Mouse (Mus musculus) layer of hippocampus, postnatal 14 days (tissue): ENCODE measurements at regions not wholly inside any gene's neighbourhood (a gene's known extent, or its start where the extent isn't known, plus 50 kb on each side); places are given as distances from the start of the nearest gene placed in this dataset.
A peak's percentile ranks its signal among the peaks of the same experiment; 100 is the strongest.

ENCODE experiments used
- DNase-seq, 2 experiments: peaks; one replicate each; pipeline ENCODE4 v3.0.0; 2021 to 2022; ENCODE audit warnings: low spot score in 2 of 2, mixed read lengths in 1 of 2

DNA sequence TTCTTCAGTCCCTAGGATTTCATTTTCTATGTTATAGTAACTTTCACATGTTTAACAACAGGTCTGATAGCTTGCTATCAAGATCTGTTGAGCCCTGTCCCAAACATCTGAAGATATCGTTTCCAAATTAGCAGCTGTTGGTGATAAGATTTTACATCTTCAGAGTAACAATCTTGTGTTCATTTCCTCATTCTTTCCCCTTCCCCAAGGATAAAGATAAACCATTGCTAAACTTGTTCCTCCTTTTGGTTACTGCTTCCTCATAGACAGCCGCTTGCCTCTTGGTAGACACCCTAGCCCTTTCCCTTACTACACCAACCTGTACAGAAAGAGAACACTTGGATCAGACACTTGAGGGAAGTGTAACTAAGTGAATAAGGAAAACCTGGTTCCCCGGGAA, 58.6 kb downstream of the Kcnrg start:
- no peak for DNase-seq

DNA sequence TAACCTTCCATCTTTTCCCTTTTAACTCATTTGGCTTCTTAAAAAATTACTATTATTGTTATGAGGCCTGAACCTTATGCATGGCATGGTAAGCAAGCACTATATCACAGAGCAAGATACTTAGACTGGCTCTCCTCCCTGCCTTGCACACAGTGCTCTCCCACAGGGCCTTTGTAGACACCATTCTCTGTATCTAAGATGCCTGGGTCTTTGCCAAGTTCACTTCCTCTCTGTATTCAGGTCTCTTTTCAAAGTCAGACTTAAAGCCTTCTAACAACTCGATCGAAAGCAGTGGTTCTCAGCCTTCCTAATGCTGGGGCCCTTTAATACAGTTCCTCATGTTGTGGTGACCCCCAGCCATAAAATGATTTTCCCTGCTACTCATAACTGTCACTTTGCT, 65.9 kb downstream of the Kcnrg start:
- no peak for DNase-seq

DNA sequence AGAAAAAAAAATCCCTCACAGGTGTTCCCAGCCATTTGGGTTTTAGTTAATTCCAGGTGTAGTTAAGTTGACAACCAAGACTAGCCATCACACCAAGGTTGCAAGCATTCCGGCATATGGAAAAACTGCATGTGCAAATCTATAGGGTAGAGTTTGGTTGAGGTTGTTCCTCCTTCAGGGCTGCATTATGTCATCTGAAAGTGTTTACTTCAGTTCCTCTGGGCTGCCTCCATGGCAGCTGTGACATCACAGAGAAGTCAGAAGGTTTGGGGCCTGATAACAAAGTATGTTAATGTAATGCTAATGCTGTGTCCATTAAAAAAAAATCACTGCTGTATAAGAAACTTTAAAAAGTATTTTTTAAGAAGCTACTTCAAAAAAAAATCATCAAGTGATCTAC, 70.8 kb downstream of the Kcnrg start:
- no peak for DNase-seq

DNA sequence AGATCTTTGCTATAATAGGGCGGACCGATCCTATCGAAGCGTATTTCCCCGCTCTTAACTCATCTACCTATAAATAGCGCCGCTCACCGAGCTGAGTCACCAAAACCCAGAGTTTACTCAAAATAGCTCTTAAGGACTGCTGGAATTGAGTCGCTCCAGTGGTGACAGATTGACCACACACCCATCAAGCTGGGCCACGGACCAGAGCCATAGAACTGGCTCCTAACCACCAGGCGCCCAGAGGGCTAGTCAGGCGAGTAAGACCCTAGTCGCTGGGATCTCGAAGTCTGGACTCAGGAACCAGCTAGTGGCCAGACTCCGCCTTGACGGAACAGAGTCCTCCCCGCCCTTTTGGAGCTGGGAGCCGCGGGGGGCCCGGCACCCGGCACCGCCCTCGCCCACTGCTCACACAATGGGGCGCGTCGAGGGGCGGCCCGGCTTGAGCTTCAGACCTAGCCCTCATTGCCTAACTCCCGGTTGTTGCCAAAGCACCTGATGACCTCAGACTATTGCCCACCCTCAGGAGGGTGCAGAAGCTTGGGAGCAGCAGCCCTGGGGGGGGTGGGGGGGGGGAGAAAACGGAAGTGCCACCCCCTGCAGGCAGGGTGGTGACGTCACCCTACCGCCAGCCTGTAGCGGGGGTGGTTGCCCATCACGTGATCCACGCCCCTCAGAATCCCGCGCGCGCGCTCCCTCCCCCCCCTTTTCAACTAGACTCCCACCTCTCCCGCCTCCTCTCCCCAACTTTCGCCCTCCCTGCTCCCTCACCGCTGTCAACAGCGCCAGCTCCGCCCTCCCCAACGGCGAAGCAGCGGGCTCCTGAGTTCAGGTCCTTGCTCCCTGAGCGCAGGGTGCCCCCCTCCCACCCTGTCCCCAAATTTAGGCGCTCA, 73.8 kb downstream of the Kcnrg start:
- DNase-seq, result peak; percentile 82 to 90

DNA sequence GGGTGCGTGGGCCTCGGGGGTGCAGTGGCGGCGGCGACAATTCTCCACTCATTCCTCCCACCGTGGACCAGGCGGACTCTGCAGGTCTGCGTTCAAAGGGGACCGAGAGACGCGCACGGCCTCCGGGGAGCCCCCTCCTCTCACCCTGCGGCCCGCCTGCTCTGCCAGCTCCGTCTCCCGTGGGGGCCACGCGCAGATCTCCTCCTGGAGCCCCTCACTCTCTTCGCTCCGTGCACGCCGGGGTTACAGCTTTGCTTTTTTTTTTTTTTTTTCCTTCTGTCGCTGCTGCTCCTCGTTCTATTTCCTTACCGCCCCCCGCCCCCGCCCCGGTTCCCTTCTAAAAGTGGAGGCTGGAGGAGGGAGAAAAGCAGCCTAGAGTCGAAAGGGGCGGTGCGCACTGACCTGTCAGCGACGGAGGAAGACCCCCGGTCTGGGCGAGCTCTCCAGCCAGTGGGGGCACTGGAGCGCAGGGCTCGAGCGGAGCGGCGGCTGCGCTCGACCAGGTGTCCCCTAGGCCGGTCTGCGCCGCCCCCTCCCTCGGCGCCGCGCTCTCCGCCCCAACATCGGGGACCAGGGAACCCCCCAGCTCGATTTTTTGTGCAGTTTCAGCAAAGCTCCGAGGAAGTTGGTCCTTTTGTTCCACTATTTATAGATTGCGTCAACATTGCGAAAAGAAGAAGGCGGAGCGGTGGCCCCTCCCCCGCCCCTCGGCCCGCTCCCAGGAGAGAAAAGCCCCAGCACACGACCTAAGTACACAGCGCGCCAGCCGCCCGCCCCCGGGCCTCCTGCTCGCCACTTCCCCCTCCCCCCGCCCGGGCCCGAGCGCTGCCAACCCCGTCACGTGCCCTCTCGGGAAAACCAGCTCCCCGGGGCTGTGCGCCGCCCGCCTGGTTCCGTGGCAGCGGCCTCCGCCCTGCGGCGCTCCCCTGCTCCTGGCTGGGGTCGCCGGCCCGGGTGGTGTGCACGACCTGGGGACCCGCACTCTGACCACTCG, 74.7 kb downstream of the Kcnrg start:
- peak; percentile 87 to 90 for DNase-seq

DNA sequence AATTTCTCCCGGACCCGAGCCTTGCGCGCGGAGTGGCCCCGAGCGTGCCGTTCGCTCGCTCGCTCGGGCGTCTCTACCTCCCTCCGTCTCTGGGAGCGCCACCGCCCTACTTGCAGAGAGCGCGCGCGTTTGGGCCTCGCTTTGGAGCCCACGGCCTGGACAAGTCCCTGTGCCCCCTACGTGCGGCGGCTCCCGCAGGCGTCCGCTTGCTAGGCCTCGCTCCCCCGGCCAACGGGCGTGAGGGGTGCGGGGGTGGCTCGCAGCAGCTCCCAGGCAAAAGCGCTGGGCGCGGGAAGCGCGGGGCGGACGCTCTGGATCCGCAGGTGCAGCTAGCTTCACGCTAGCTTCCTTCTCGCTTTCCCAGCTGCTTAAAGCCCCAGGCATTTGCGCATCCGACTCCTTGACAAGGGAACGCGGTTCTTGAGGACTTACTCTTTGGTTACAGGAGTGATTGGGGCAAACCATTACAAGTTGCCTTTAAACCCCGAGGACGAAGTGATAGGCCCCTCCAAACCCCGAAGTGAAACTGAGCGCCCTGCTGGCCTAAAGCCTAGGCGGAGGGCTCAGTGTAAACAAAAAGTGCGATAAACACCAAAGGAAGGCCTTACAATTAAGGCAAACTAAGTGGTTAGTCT, 75.6 kb downstream of the Kcnrg start:
- peak; percentile 67 to 84 for DNase-seq

DNA sequence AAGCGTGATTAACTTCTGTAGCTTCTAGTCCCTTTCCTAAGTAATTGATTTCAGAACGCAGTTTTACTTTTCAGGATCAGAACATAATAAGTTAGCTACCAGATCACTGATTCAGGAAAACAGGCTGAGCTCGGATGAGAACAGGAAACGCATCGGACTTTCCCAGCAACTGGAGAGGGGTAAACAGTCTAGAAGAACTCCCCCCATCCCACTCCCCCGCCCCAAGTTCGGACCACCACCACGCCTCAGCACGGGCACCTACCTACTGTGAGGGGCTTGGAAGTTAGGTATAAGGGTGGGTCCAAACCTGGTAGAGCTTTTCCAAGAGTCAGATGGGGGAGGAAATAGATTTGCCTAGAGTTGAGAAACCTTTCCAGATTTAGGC, 76.1 kb downstream of the Kcnrg start:
- no peak for DNase-seq

DNA sequence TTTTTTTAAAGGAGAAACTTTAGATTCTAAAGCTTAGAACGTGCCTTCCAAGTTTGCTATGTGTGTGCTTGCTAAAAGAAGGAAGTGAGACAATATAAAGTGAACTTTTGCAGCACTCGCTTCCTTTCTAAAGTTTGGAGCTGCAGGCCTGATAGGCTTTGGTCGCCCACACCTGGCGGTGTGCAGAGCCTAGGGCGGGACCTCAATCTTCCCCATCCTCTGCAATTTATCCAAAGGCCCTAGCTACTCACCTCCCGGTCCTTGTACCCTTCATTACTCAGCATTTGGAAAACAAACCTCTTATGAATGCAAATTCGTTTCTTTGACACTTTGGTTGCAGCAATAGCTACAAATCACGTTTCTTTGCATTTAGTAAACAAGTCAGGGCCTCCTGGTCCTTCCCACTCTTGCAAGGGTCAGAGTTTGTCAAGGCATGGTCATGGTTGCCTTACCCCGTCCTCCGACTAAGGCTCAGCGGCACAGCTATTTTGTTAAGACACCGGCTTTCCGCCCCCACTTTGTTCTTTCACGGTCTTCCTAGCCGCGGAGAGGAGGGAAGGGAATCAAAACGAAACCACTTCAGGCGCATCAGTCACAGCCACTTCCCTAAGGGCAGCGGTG, 76.6 kb downstream of the Kcnrg start:
- no peak for DNase-seq

DNA sequence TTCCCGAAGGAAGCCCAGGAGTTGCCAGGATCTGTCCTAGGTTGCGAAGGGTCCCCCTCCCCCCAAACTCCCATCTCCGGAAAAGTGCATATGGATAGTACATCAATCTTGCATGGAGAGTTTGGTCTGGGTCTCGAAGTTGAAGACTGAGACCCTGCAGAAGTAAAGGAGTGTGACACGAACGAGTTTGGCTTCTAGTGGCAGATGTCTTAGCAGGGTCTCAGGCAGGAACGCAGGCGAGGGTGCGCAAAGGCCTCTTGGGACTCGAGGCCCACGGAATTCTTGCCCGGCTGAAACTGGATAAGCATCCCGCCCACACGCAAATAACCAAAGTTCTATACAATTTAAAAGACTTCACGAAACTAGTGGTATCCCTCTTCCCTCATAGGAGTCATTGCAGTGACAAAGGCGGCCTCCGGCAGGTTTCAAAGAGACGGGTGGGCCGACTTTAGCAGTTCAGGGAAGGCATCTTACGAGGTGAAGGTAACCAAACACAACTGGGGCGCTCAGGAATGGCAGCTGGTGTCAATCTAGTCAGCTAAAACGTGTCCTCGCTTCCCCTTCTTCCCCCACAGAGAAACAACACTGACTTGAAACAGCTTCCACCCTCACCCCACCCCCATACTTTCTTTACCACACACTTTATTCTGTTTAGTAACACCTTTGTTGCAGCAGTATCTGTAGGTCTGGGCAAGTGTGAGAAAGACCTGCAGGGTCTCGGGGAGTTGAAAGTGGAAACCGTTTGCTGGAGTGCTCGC, 77.4 kb downstream of the Kcnrg start:
- no peak for DNase-seq

DNA sequence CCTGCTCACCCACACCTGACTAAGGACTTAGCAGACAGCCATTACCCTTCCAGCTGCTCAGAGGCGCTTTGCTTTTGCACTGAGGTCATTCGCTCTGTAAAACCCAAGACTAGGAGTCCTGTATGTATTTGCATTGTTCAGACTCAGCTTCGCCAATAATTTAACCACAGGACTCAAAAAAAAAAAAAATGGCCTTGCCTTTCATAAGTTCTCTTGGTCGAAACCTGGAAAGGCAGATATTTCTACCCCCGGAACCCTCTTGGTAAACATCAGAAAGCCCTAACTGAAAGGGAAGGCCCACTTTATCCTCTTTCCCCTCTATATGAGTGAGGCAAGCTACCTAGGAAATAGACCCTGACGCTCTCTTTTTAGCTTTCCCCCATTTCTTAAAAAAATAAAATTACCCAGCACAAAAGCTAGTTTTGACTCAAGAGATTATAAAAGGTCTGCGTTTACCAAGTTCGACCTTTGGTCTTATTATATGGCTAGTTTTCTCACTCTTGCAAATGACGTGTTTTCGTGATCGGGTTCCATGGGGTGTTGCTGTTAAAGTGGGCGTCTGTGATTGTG, 78.1 kb downstream of the Kcnrg start:
- no peak for DNase-seq

DNA sequence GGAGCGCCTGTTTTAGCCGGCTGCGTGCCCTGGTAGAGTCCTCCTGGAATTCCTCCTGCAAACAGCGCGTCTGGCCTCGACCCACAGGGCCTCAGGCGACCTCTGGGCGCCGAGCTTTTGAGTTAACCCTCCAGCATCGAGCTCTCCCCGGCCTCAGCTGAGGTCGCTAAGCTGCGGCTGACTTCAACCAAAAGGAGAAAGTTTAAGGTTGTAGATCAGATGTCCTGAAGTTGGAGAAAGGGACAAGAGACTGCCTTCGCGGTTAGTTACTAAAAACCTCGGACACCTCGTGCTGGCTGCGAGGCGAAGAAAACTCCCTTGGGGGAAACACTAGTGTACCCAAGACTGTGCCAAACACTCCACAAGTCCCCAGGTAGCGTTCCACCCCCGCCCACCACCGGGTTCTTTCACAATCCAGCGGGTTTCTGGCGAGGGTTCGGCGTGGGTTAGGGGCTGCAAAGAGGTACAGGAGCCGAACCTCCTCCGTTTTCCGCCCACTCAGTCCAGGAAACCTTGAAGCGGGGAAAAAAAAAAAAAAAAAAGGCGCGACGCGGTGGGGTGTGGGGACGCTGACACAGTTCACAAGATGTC, 78.9 kb downstream of the Kcnrg start:
- DNase-seq, result no peak

DNA sequence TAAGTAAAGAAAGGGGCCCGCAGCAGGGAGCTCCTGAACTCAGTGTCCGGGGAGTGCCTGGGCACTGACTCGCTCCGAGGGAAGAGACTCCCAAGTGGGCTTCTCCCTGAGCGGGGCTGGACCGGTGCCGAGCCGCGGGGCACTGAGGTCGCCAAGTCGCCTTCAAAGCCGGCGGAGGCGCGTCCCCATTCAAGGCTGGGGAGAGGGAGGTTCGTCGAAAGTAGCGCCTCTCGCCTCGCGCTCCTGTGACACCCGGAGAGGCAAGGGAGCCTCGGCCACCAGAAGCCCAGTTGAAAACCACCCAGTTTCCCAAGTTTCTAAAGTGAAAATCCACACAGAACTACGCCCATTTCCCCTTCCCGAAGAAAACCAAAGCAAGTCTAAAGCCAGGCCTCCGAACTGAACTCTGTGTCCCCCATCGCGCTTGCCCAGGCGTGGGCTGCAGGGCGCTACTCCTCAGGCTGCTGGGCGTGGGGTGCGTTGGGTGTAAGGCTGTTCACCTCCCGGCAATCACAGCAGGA, 79.6 kb downstream of the Kcnrg start:
- DNase-seq, result peak in 1 of 2 experiments; percentile 17

DNA sequence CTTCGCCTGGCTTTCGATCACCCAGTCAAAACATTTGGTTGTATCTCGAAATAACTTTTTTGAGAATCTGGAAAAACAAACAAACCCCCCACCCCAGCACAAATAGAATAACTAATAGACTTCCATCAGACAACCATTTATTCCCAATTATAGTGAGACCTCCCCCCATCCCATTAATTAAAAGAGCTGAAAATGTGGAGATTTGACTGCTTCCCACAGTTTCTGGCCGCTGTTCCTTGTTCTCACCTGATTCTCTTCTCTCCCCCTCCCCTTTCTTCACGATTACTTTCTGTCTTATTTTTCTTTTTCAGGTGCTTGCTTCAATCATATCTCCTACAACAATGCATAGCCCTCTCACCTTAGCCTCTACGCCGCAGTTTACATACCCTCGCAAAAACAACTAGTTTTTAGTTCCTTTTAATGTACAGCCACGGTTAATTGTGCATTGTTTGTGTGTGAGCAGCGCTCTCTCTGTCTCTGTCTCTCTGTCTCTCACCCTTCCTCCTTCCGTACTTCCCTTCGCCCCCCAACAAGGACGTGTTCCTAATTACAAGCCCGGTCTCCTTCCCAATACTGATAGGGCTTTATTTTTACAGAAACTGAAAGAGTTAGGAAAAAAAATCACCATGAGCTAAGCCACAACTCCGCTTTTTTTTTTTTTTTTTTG, 80.2 kb downstream of the Kcnrg start:
- peak in 1 of 2 experiments; percentile 17 for DNase-seq

DNA sequence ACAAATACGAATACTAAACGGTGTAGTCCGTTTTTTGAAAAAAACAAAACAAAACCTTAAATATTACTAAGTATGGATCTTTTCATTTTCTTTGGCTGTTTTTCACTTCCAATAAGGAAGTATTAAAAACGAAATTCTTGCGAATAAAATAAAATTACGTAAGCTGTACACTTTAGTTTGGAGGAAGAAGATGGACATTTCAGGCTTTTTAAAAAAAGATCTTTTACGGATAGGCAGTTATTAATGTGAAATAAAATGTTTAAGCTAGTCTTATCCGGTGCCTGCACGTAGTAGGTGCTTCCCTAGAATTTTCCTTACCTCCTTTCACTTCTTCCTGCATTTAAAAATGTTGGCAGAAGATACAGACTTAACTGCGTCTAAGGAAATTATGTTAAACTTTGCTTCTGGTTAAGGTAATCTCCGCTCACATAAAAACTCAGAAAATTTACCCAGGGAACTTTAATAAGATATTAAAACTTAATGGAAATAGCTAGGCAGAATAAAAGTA, 80.8 kb downstream of the Kcnrg start:
- no peak for DNase-seq

DNA sequence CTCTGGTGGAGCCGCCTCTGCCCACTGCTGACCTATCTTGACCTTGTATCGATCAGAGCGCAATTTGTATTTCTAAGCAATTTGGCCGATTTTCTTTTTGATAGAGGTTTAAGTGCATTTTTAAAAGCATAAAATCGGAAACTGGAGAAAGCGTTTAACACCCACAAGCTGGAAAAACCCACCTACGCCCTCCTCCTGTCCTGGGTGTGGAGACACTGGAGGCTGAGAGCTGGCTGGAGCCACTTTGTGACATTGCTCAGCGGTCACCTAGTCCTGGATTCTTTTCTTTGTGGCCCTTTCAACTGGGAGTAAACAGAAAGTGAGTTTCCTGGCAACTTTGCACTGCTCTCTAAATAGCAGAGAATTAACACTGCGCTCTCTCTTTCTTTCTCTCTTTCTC, 81.4 kb downstream of the Kcnrg start:
- DNase-seq, result peak in 1 of 2 experiments; percentile 12

DNA sequence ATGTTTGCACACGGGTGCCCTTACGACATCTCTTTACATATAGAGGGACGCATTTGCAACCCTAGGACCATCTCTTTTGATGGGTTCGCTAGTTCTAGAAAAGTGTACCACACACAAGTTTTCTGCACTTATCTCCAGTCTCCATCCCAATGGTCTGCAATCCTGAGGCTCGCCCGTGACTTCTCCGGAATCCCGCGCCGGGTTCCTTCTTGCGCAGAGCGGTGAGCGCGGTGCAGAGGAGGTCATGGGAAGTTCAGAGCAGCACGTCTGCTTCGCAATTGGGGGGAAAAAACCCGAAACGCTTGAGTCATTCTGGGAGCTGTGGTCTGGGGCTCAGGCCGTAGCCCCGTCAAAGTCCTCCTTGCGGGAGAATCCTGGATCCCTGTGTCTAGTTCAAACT, 82.0 kb downstream of the Kcnrg start:
- DNase-seq, result no peak

DNA sequence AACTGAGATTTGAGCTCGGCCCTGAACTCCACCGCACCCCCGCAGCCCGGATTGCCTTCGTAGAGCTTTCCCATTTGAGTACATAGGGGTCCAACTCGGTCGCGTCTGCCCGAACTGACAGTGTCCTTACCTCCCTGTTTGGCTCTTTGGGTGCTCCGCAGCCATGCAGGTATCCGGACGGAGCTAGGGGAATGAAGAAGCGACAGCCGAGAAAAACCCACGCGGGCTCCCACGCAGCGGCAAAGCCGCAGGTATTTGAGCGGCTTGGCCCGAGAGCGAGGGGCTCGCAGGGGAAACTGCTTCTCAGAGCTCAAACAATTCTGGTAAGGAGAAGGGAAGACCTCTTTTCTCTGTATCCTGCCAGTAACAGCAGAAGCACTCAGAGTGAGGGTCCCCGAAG, 82.5 kb downstream of the Kcnrg start:
- DNase-seq, result no peak

DNA sequence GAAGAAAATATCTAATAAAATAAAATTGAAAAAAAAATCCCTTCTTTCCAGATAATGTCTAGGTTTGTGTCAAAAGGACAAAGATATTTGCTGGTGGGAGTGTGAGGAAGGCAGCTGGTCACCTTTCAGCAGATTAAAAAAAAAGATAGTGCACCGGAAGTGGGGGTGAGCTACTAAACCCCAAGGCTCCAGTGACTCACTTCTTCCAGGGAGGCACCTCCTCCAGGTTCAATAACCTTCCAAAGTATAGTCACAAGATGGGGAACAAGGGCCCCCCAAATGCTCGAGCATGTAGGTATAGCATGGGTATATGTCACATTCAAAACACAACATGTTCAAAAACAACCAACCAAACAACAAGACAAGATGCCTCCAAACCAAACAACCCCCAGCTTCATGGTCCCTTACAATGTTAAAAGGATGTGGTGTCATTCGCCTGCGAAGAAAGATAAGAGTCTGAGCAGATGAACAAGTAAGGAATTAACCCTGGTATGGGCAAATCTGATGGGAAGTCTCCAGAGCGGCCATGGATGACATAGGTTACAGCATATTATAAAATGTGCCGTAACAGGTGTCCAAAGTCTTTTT, 84.6 kb downstream of the Kcnrg start:
- no peak for DNase-seq
